Mouse (Mus musculus) liver, embryonic 14.5 days (tissue): ENCODE measurements around the gene Dyrk3. TPM values are rescaled to one million over a fixed set of nuclear protein-coding genes. Genes with fewer than 3 reads are reported as not detected.

Experiments
- ATAC-seq: fragments of 200-750 bp; cut with Nextera tagmentation; 2 replicates; pipeline ENCODE4 v1.8.0; 2017; ENCODE audit warnings: moderate number of reproducible peaks, mild to moderate bottlenecking, moderate library complexity; ENCODE audit not compliant: insufficient read depth
- DNase-seq, 3 experiments: peaks; one replicate each; pipeline ENCODE4 v3.0.0-alpha.2; 2012 to 2013; ENCODE audit warnings: low read depth in 3 of 3, low spot score in 3 of 3
- H3K27ac ChIP-seq: fragments of 300-500 bp; sonication (generic); 2 replicates; pipeline ENCODE4 v1.5.1; 2014; ENCODE audit warnings: moderate library complexity, mild to moderate bottlenecking, control low read depth, inconsistent platforms
- H3K27me3 ChIP-seq: fragments of 300-500 bp; sonication (generic); 2 replicates; pipeline ENCODE4 v1.6.1; 2014; ENCODE audit warnings: mild to moderate bottlenecking, low read length, moderate library complexity; ENCODE audit not compliant: control insufficient read depth, insufficient read depth
- H3K36me3 ChIP-seq: fragments of 300-500 bp; sonication (generic); replicated peaks from 2 replicates; pipeline ENCODE4 v1.6.1; 2014; ENCODE audit warnings: low read depth; ENCODE audit not compliant: control insufficient read depth, insufficient read depth
- H3K4me1 ChIP-seq, 2 experiments: fragments of 200-500 bp in 1 of 2; fragments of 300-500 bp in 1 of 2; sonication (generic) in 1 of 2; replicated peaks; 2 replicates each; pipeline ENCODE4 v1.6.1; 2012 to 2014; ENCODE audit warnings: antibody characterized with exemption in 1 of 2, inconsistent platforms in 1 of 2, low read length in 1 of 2; ENCODE audit not compliant: control insufficient read depth in 2 of 2, insufficient read depth in 2 of 2
- H3K4me2 ChIP-seq: fragments of 300-500 bp; sonication (generic); 2 replicates; pipeline ENCODE4 v1.6.1; 2014; ENCODE audit warnings: low read depth, mild to moderate bottlenecking, control low read depth, moderate library complexity
- H3K4me3 ChIP-seq, 2 experiments: fragments of 200-500 bp in 1 of 2; fragments of 300-500 bp in 1 of 2; sonication (generic) in 1 of 2; 2 replicates each; pipeline ENCODE4 v1.5.1; 2012 to 2014; ENCODE audit warnings: low read depth in 2 of 2, low read length in 2 of 2, mild to moderate bottlenecking in 2 of 2, control low read depth in 1 of 2, inconsistent platforms in 1 of 2, moderate library complexity in 1 of 2; ENCODE audit not compliant: insufficient read depth in 1 of 2
- H3K9ac ChIP-seq: fragments of 300-500 bp; sonication (generic); replicated peaks from 2 replicates; pipeline ENCODE4 v1.6.1; 2014; ENCODE audit warnings: mild to moderate bottlenecking, control low read depth, moderate library complexity
- H3K9me3 ChIP-seq: fragments of 300-500 bp; sonication (generic); 2 replicates; pipeline ENCODE4 v1.6.1; 2016; ENCODE audit warnings: low read length, mixed read lengths; ENCODE audit not compliant: control insufficient read depth
- CTCF ChIP-seq: IDR thresholded peaks from 2 replicates; pipeline ENCODE4 v1.5.1; 2016; ENCODE audit warnings: antibody characterized with exemption, low read depth, control low read depth
- EP300 ChIP-seq: IDR thresholded peaks from 2 replicates; pipeline ENCODE4 v1.6.1; 2016; ENCODE audit warnings: antibody characterized with exemption, low read depth
- WGBS: fragments of 180-500 bp; shearing (Covaris S2); extraction: QIAGEN DNeasy Blood & Tissue Kit; methylation state at CpG from one replicate; pipeline ENCODE4 v1.1.7; 2014; ENCODE audit not compliant: insufficient replicate concordance; 5-methylcytosine and 5-hydroxymethylcytosine counted together
- polyA plus RNA-seq, 2 experiments: library from polyadenylated mRNA; depleted of rRNA in 1 of 2; stranded (reverse) in 1 of 2; unstranded in 1 of 2; fragments of >200 nt; fragmentation: Nextera tagmentation in 1 of 2; extraction: Ambion mirVana in 1 of 2; gene quantifications; 2 replicates each; pipeline versions ENCODE4 v1.2.1 to v1.2.3; 2012 to 2014

The Dyrk3 gene
- polyA plus RNA-seq, 2 experiments: 10.6 to 14.9 TPM

GRCm38 (mm10) chr1:131178083-131178482 is 39.9 kb upstream of the Dyrk3 start:
- Histone ChIP-seq H3K36me3 (peaks cover 24% of the 10 kb centered on the region), H3K4me1 (no peaks in the 10 kb centered on the region), H3K4me3 (no peak overlapping the region), H3K9ac (no peak overlapping the region), H3K4me2 (no peak overlapping the region), H3K27ac (no peak overlapping the region), H3K9me3 (no peaks in the 10 kb centered on the region), H3K27me3 (no peaks in the 10 kb centered on the region)
- DNase-seq (no peak), ATAC-seq (no peak)
- no peak for TF ChIP-seq CTCF
- no peak for TF ChIP-seq EP300
- 69% methylated on average over 5 of the region's 5 CpGs for WGBS

DNA sequence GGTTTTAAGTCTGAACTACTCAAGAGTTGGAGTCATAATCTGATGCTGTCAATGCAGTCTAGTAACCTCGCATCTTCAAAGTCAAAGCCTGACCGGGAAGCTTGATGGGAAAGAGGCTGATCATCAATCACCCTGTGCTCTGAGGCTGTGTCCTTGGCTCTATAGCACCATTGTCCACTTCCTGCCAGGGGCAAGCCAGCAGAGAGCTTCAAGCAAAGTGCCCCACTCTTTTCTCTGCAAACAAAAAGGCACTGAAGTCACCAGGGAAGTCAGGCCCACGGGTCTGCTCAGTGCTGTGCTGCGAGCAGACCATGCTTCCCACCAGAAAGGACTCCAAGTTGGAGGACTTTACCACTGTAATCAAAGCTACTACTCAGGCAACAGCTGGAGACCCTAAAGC is 39.1 kb upstream of the Dyrk3 start:
- WGBS: 78% methylated on average over 4 of the region's 4 CpGs

DNA sequence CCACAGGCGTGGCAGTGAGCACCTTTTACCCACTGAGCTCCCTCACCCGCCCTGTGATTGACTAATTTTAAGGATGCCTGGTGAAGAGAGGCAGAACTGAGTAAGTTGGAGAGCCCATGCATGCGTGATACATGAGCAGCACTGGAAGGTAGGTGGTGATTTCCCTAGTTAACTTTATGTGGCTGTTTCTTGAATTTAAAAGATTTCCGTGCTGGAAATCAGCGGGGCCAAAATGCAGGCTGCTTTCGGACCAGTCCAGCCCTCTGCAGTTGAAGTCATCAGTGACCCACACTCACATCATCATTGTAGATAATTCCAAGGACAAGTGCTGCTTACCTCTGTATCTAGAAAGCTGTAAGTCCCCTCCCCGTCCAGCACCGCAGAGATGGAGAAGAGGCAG is 37.7 kb upstream of the Dyrk3 start:
- no peak for TF ChIP-seq CTCF
- no peak for TF ChIP-seq EP300
- H3K9ac ChIP-seq: no peak overlapping the region
- peaks cover 40% of the 10 kb centered on the region for H3K36me3 ChIP-seq
- DNase-seq (no peak), ATAC-seq (no peak)
- H3K27me3 ChIP-seq: no peaks in the 10 kb centered on the region
- no peaks in the 10 kb centered on the region for H3K9me3 ChIP-seq
- H3K4me1 ChIP-seq: no peaks in the 10 kb centered on the region
- H3K4me3 ChIP-seq: no peak overlapping the region
- no peak overlapping the region for H3K27ac ChIP-seq
- 85% methylated on average over 8 of the region's 8 CpGs for WGBS
- H3K4me2 ChIP-seq: no peak overlapping the region

More for the DNA sequence above, 39.1 kb upstream of the Dyrk3 start:
- Histone ChIP-seq H3K36me3 (peaks cover 30% of the 10 kb centered on the region), H3K4me2 (no peak overlapping the region), H3K27me3 (no peaks in the 10 kb centered on the region), H3K4me3 (no peak overlapping the region), H3K4me1 (no peaks in the 10 kb centered on the region), H3K9ac (no peak overlapping the region), H3K9me3 (no peaks in the 10 kb centered on the region), H3K27ac (no peak overlapping the region)
- TF ChIP-seq EP300 (no peak), CTCF (no peak)
- DNase-seq: no peak
- no peak for ATAC-seq

DNA sequence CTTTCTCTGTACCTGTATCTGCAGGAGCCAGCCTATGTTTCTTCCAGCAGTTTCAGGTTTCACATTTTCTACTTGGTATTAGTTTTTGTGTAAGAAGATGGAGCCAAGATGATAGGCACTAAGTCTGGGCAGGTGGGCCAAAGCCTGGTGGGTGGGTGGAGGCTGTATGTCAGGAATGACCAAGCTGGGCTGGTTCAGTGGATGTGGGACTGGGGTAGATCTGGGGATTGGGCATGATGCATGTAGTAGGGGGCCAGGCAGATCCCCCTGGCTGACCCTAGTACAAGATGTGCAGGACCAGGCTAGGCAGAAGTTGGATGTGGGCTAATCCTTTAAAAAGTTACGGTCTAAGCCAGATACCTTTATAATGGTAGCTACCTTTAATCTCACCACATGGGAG is 37.0 kb upstream of the Dyrk3 start:
- no peak for ATAC-seq

DNA sequence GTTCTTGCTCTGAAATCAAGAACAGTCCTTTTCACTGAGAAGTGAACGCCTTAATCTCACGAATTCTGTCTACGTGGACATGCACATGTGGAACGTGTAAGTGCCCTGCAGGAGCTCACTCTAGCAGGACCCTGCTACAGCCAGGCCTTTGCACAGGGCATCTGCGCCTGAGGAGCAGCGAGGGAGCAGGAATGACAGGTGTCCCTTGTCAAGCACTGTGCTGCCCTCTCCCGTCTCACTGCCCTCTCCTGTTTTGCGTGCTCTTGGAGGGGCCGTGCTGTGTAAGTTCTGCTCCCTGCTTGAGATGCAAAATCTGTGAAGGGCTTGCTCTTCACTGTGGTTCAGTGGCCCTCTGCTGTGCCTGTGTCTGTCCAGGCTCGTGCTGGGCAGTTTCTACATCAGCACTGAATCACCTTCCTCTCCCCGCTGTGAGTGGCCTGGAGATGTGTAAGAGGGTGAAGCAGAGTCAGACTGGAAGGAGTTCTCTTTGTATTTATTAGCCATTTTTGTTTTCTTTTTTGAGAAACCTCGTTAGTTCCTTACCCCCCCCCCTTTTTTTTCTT is 36.2 kb upstream of the Dyrk3 start:
- WGBS: 76% methylated on average over 12 of the region's 12 CpGs
- DNase-seq: no peak
- Histone ChIP-seq H3K27ac (no peak overlapping the region), H3K9ac (no peak overlapping the region), H3K4me1 (no peaks in the 10 kb centered on the region), H3K4me3 (no peak overlapping the region), H3K4me2 (no peak overlapping the region), H3K27me3 (no peaks in the 10 kb centered on the region), H3K36me3 (peaks cover 44% of the 10 kb centered on the region), H3K9me3 (no peaks in the 10 kb centered on the region)
- TF ChIP-seq CTCF (no peak), EP300 (no peak)
- ATAC-seq: no peak

More for the DNA sequence above, 37.0 kb upstream of the Dyrk3 start:
- 83% methylated on average over 1 of the region's 1 CpGs for WGBS
- Histone ChIP-seq H3K27me3 (no peaks in the 10 kb centered on the region), H3K27ac (no peak overlapping the region), H3K4me3 (no peak overlapping the region), H3K9ac (no peak overlapping the region), H3K4me1 (no peaks in the 10 kb centered on the region), H3K9me3 (no peaks in the 10 kb centered on the region), H3K36me3 (peaks cover 40% of the 10 kb centered on the region), H3K4me2 (no peak overlapping the region)
- TF ChIP-seq CTCF (no peak), EP300 (no peak)
- no peak for DNase-seq
